Mouse (Mus musculus) adrenal gland (tissue): ENCODE measurements at regions not wholly inside any gene's neighbourhood (a gene's known extent, or its start where the extent isn't known, plus 50 kb on each side); places are given as distances from the start of the nearest gene placed in this dataset.
"Not testable (repeated sequence)": the region's sequence is repeated elsewhere in the genome, so short reads cannot be mapped to it uniquely, and the experiment has no call there.

ENCODE experiments used
- intact Hi-C: fragments of 180-260 bp; cut with DNase I; formaldehyde crosslinking; loops from one replicate; pipeline ENCODE4 v1.15.1; 2025

GRCm38 (mm10) chrX:18727940-18728710 lies 266.9 kb upstream of the 4930578C19Rik start:
- intact Hi-C loops = no loop called here

GRCm38 (mm10) chrX:18687216-18687615 lies 226.0 kb upstream of the 4930578C19Rik start:
- intact Hi-C loops = loop anchor here (5.0 kb wide), 1 partner anchor 520 kb away; no protein-coding TSS in a partner anchor

GRCm38 (mm10) chrX:18667251-18667650 lies 206.1 kb upstream of the 4930578C19Rik start:
- intact Hi-C loops = not testable (repeated sequence)

GRCm38 (mm10) chrX:18663101-18663500 lies 201.9 kb upstream of the 4930578C19Rik start:
- intact Hi-C loops = no loop called here

GRCm38 (mm10) chrX:18618581-18618980 lies 157.4 kb upstream of the 4930578C19Rik start:
- intact Hi-C loops = no loop called here
